Mouse (Mus musculus) T-cell, adult 66 days (primary cell): Measurements from ENCODE around the gene Dennd6b. TPM values are rescaled to one million over a fixed set of nuclear protein-coding genes. Genes with fewer than 3 reads are reported as not detected.

Experiments used
- total RNA-seq, 2 experiments: library from RNA; stranded (reverse); gene quantifications; 3 replicates in 1 of 2; 4 replicates in 1 of 2; pipeline ENCODE4 v1.2.4; 2023

The Dennd6b gene
- total RNA-seq, result 10 to 100 TPM; 21.4 to 24.4 TPM

GRCm38 (mm10) chr15:89196313-89196706, at the start of gene Dennd6b:
Gene Dennd6b, minus strand, starts transcription at chr15:89196496.

GRCm38 (mm10) chr15:89210915-89211715, 14.8 kb upstream of the Dennd6b start, which contains the start of gene Ppp6r2:
Gene Ppp6r2, plus strand, starts transcription at chr15:89211553.

GRCm38 (mm10) chr15:89180571-89181229, 15.6 kb downstream of the Dennd6b start, which contains the start of gene Plxnb2:
Gene Plxnb2, minus strand, starts transcription at chr15:89180788.

GRCm38 (mm10) chr15:89149271-89150040, 46.8 kb downstream of the Dennd6b start, which contains the start of gene Mapk11:
Gene Mapk11, minus strand, starts transcription at chr15:89149628.

GRCm38 (mm10) chr15:89140659-89141252, 55.5 kb downstream of the Dennd6b start, which contains the start of gene Mapk12:
Gene Mapk12, minus strand, starts transcription at chr15:89140703.

Other genes starting within 250 kb of the Dennd6b start
- gene Ttll8, start 242.1 kb downstream of the Dennd6b start, total RNA-seq, result not detected
- not detected for gene Mlc1, start 217.5 kb downstream of the Dennd6b start, total RNA-seq
- gene Mov10l1, start 213.6 kb downstream of the Dennd6b start, total RNA-seq, result not detected
- gene Panx2, start 136.8 kb downstream of the Dennd6b start, total RNA-seq, result not detected
- gene Trabd, start 121.4 kb downstream of the Dennd6b start, total RNA-seq, result 10 to 100 TPM; 49.9 to 50.7 TPM
- 10 to 100 TPM; 25.4 to 26.9 TPM for gene Selenoo, start 107.4 kb downstream of the Dennd6b start, total RNA-seq
- 10 to 100 TPM; 39.6 to 44.1 TPM for gene Tubgcp6, start 73.4 kb downstream of the Dennd6b start, total RNA-seq
- 10 to 100 TPM; 23.1 to 23.6 TPM for gene Hdac10, start 67.8 kb downstream of the Dennd6b start, total RNA-seq
- gene Mapk12, start 55.8 kb downstream of the Dennd6b start, total RNA-seq, result 1 to 10 TPM; 1.9 to 2.6 TPM
- 10 to 100 TPM; 20.9 to 25.3 TPM for gene Mapk11, start 46.9 kb downstream of the Dennd6b start, total RNA-seq
- 1 to 10 TPM; 1.5 to 2.3 TPM for gene Plxnb2, start 15.7 kb downstream of the Dennd6b start, total RNA-seq
- 10 to 100 TPM; 41.2 to 45.4 TPM for gene Ppp6r2, start 15.1 kb upstream of the Dennd6b start, total RNA-seq
- gene Sbf1, start 118.8 kb upstream of the Dennd6b start, total RNA-seq, result 100 to 1,000 TPM; 419 to 453 TPM
- not detected for gene Adm2, start 126.2 kb upstream of the Dennd6b start, total RNA-seq
- not detected for gene Miox, start 137.9 kb upstream of the Dennd6b start, total RNA-seq
- 10 to 100 TPM; 39.9 to 50.1 TPM for gene Lmf2, start 159.2 kb upstream of the Dennd6b start, total RNA-seq
- gene Ncaph2, start 159.2 kb upstream of the Dennd6b start, total RNA-seq, result 100 to 1,000 TPM; 111 to 131 TPM
- 10 to 100 TPM; 23.7 to 25.2 TPM for gene Sco2, start 177.3 kb upstream of the Dennd6b start, total RNA-seq
- under 1 TPM; 0.65 to 0.76 TPM for gene Tymp, start 180.5 kb upstream of the Dennd6b start, total RNA-seq
- gene Odf3b, start 182.8 kb upstream of the Dennd6b start, total RNA-seq, result not detected
- gene Klhdc7b, start 188.4 kb upstream of the Dennd6b start, total RNA-seq, result under 1 TPM; 0.20 to 0.30 TPM
- not detected for gene Syce3, start 214.0 kb upstream of the Dennd6b start, total RNA-seq
- 1 to 10 TPM; 4.0 to 6.2 TPM for gene Cpt1b, start 229.4 kb upstream of the Dennd6b start, total RNA-seq
- 10 to 100 TPM in 1 of 2 experiments, 1 to 10 TPM in 1; 8.1 to 10.1 TPM for gene C730034F03Rik, start 233.1 kb upstream of the Dennd6b start, total RNA-seq
- gene Gm44502, start 233.2 kb upstream of the Dennd6b start, total RNA-seq, result under 1 TPM in 1 of 2 experiments, not detected in 1; 0.68 TPM
- 100 to 1,000 TPM; 150 to 159 TPM for gene Chkb, start 233.4 kb upstream of the Dennd6b start, total RNA-seq